Mouse (Mus musculus) G1E (cell line): ENCODE measurements around the gene Fsd1l.

Experiments used
- CTCF ChIP-seq: IDR thresholded peaks from 2 replicates; pipeline ENCODE4 v1.5.1; 2012; ENCODE audit warnings: low read depth, low read length, inconsistent platforms, mixed read lengths
- GATA1 ChIP-seq: IDR thresholded peaks from 2 replicates; pipeline ENCODE4 v1.6.1; 2012; ENCODE audit warnings: borderline replicate concordance, low read length, inconsistent platforms, mixed read lengths
- GATA2 ChIP-seq: IDR thresholded peaks from 2 replicates; pipeline ENCODE4 v1.6.1; 2012; ENCODE audit warnings: low read depth, low read length, inconsistent platforms, borderline replicate concordance
- POLR2AphosphoS5 ChIP-seq: IDR thresholded peaks from 2 replicates; pipeline ENCODE4 v1.6.1; 2012; ENCODE audit warnings: low read depth, low read length, inconsistent platforms; ENCODE audit not compliant: insufficient replicate concordance
- TAL1 ChIP-seq: conservative IDR thresholded peaks from 2 replicates; pipeline ENCODE4 v1.6.1; 2012; ENCODE audit warnings: low read depth, low read length, inconsistent platforms, mixed read lengths

DNA sequence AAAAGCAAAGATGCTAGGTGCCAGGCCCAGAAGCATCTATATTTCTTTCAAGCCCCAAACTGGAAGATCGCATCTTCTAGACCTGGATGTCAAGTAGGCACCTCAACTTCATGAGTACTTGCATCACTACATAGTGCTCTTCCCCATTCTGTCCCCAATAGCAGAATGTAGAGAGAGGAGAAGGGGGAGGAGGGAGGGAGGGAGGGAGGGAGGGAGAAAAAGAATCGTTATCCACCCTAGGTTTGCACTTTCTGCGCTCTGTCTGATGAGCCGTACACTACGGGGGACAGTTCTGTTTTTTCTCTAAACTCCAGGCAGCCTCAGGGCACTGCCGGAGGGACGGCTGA, 82.4 kb downstream of the Fsd1l start, which contains the start of gene Fktn:
- no peak for TF ChIP-seq CTCF
- TF ChIP-seq GATA1: no peak
- no peak for TF ChIP-seq TAL1
- no peak for TF ChIP-seq POLR2AphosphoS5
- no peak for TF ChIP-seq GATA2
